Mouse (Mus musculus) small intestine, adult 2 months (tissue): ENCODE data around the gene Enpp7.

ENCODE experiments used
- CTCF ChIP-seq: fragments of 200-500 bp; IDR thresholded peaks from 2 replicates; pipeline ENCODE4 v1.5.1; 2012; ENCODE audit warnings: low read depth, mild to moderate bottlenecking, control low read depth, inconsistent platforms, low read length, moderate library complexity, mixed read lengths; ENCODE audit not compliant: insufficient replicate concordance, insufficient read length; ENCODE audit errors: extremely low read depth
- POLR2A ChIP-seq: fragments of 200-500 bp; IDR thresholded peaks from 2 replicates; pipeline ENCODE4 v1.6.1; 2012; ENCODE audit warnings: low read depth, mild to moderate bottlenecking, control low read depth, inconsistent platforms, low read length, moderate library complexity

DNA sequence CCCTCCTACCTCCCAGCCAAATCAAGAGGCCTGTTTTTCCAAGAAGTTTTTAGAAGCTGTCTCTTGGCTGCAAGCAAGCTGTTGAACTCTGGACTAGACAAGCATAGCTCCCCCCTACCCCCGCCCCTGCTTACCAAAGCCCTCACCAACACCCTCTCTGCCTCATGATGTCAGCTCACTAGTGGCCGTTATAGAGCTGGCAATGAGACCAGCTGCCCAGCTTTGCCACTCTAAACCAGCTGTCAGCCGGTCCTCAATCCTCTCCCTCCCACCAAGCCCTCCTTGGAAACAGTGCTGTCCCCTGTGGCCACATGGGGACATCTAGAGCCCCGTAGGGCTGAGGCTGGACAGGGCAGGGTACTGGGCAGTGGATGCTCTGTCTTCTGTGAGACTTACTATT lies 7.5 kb downstream of the Enpp7 start:
- TF ChIP-seq CTCF (no peak), POLR2A (peak; percentile 29; the same call in 1 of the 2 replicates)
